Mouse (Mus musculus): Measurements from ENCODE around the gene Tbx5. TPM values are rescaled to one million over a fixed set of nuclear protein-coding genes. Genes with fewer than 3 reads are reported as not detected.

Gene Tbx5
- polyA plus RNA-seq, 1 experiment = not detected

GRCm38 (mm10) chr5:119837306-119837675, 4.8 kb downstream of the Tbx5 start:
- H3K27ac ChIP-seq (ENCODE audit: insufficient read depth, low read length) = no peak overlapping the region
- 9% methylated on average over 19 of the region's 19 CpGs for WGBS
- H3K27me3 ChIP-seq (ENCODE audit: control insufficient read depth, insufficient read depth, low read length) = peaks cover 19% of the 10 kb centered on the region
- H3K4me1 ChIP-seq (ENCODE audit: control insufficient read depth, insufficient read depth, insufficient read length) = no peaks in the 10 kb centered on the region
- no peak for TF ChIP-seq POLR2A (IDR thresholded peaks at IDR 0.05; ENCODE audit: low read depth, low read length)
- no peak overlapping the region for H3K4me3 ChIP-seq (ENCODE audit: extremely low read depth, insufficient read depth, insufficient read length)
- DNase-seq (ENCODE audit: low read depth in 1 of 2, low spot score in 2 of 2) = no peak
- no peaks in the 10 kb centered on the region for H3K36me3 ChIP-seq (ENCODE audit: control insufficient read depth, insufficient read depth, low read length)

- no peak overlapping the region for H3K4me3 ChIP-seq (ENCODE audit: extremely low read depth, insufficient read depth, insufficient read length)
- no peaks in the 10 kb centered on the region for H3K4me1 ChIP-seq (ENCODE audit: control insufficient read depth, insufficient read depth, insufficient read length)
- TF ChIP-seq CTCF (IDR thresholded peaks at IDR 0.05; ENCODE audit: extremely low read depth, insufficient read depth, insufficient read length, insufficient replicate concordance) (no peak), POLR2A (IDR thresholded peaks at IDR 0.05; ENCODE audit: low read depth, low read length) (no peak)
- H3K27ac ChIP-seq (ENCODE audit: insufficient read depth, low read length) = no peak overlapping the region
- H3K27me3 ChIP-seq (ENCODE audit: control insufficient read depth, insufficient read depth, low read length) = peaks cover 19% of the 10 kb centered on the region
- H3K36me3 ChIP-seq (ENCODE audit: control insufficient read depth, insufficient read depth, low read length) = no peaks in the 10 kb centered on the region
- 21% methylated on average over 3 of the region's 3 CpGs for WGBS
- no peak for DNase-seq (ENCODE audit: low read depth in 1 of 2, low spot score in 2 of 2)
Measured at GRCm38 (mm10) chr5:119837861-119838260, 5.4 kb downstream of the Tbx5 start.

DNA sequence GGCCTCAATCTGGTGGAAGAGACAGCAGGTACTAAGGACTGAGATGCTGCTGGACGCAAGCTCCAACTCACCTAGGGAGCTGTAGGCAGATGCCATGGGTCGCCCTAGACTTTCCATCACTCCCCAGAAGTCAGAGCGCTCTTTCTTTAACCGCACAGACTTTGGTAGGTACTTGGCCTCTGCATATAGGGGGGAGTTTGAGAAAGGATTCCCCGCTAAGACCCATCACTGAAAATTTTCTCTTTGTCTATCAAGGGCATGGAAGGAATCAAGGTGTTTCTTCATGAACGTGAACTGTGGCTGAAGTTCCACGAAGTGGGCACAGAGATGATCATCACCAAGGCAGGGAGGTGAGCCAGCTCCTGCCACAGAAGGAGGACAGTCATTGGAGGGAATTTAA, 6.0 kb downstream of the Tbx5 start:
- 12% methylated on average over 7 of the region's 7 CpGs for WGBS
- Histone ChIP-seq H3K27me3 (ENCODE audit: control insufficient read depth, insufficient read depth, low read length) (peaks cover 21% of the 10 kb centered on the region), H3K36me3 (ENCODE audit: control insufficient read depth, insufficient read depth, low read length) (no peaks in the 10 kb centered on the region), H3K27ac (ENCODE audit: insufficient read depth, low read length) (no peak overlapping the region), H3K4me3 (ENCODE audit: extremely low read depth, insufficient read depth, insufficient read length) (no peak overlapping the region), H3K4me1 (ENCODE audit: control insufficient read depth, insufficient read depth, insufficient read length) (no peaks in the 10 kb centered on the region)
- no peak for DNase-seq (ENCODE audit: low read depth in 1 of 2, low spot score in 2 of 2)
- TF ChIP-seq CTCF (IDR thresholded peaks at IDR 0.05; ENCODE audit: extremely low read depth, insufficient read depth, insufficient read length, insufficient replicate concordance) (no peak), POLR2A (IDR thresholded peaks at IDR 0.05; ENCODE audit: low read depth, low read length) (no peak)

DNA sequence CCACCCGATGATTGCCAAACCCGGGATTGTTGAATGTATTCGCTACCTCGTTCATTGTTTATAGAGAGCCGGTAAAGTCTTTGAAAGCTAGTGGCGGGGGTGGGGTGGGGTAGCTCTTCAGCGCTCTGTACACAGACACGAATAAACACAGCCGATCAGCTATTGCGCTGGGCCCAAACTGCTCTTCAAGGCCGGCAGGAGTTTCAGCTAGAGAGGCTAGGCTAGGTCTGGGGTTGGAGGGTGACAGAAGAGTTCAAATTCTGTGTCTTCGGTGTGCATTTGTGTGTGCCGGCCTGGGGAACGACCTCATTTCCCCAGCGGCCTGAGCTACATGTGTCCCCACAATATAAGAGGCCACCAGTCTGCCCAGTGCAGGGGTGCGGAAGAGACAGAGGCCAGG, 6.7 kb downstream of the Tbx5 start:
- H3K36me3 ChIP-seq (ENCODE audit: control insufficient read depth, insufficient read depth, low read length) = no peaks in the 10 kb centered on the region
- 7% methylated on average over 16 of the region's 16 CpGs for WGBS
- H3K4me1 ChIP-seq (ENCODE audit: control insufficient read depth, insufficient read depth, insufficient read length) = no peaks in the 10 kb centered on the region
- no peak for DNase-seq (ENCODE audit: low read depth in 1 of 2, low spot score in 2 of 2)
- H3K27me3 ChIP-seq (ENCODE audit: control insufficient read depth, insufficient read depth, low read length) = peaks cover 19% of the 10 kb centered on the region
- H3K4me3 ChIP-seq (ENCODE audit: extremely low read depth, insufficient read depth, insufficient read length) = no peak overlapping the region
- no peak overlapping the region for H3K27ac ChIP-seq (ENCODE audit: insufficient read depth, low read length)
- TF ChIP-seq POLR2A (IDR thresholded peaks at IDR 0.05; ENCODE audit: low read depth, low read length) (no peak), CTCF (IDR thresholded peaks at IDR 0.05; ENCODE audit: extremely low read depth, insufficient read depth, insufficient read length, insufficient replicate concordance) (no peak)

DNA sequence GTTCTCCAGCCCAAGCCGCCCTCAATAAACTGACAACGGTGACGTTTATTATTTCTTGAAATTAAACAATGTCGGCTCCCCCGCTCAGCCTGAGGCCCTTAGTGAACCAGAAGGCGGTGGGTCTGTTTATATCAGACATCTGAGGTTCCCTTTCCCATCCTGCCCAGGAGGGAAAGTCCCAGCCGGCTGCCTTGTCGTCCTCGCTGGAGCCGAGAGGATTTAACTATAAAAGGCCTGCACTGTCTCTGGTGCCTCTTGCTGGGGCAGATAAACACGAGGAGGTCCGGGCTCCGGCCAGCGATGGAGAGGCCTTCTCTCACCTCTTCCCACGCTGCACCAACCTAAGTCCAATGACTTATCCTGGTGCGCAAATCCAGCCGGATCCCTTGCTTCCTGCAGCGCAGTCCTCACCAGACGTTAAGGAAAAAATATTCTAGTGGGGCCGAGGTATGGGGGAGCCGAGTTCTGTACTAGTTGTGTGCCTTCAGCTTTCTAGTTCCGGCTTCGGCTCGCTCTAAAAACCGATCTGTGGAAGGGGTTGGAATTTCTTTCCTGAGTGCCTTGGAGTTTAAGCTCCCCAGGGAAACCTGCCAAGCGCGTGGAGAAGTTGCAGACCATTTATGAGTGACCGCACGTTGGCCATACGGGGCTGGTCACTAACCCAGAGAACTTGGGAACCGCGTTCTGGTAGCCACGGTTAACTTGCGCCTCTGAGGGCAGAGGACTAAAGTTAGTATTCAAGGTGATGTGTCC, 7.3 kb downstream of the Tbx5 start:
- Histone ChIP-seq H3K27ac (ENCODE audit: insufficient read depth, low read length) (no peak overlapping the region), H3K27me3 (ENCODE audit: control insufficient read depth, insufficient read depth, low read length) (peaks cover 19% of the 10 kb centered on the region), H3K4me1 (ENCODE audit: control insufficient read depth, insufficient read depth, insufficient read length) (no peaks in the 10 kb centered on the region), H3K36me3 (ENCODE audit: control insufficient read depth, insufficient read depth, low read length) (no peaks in the 10 kb centered on the region), H3K4me3 (ENCODE audit: extremely low read depth, insufficient read depth, insufficient read length) (no peak overlapping the region)
- TF ChIP-seq POLR2A (IDR thresholded peaks at IDR 0.05; ENCODE audit: low read depth, low read length) (no peak), CTCF (IDR thresholded peaks at IDR 0.05; ENCODE audit: extremely low read depth, insufficient read depth, insufficient read length, insufficient replicate concordance) (no peak)
- WGBS = 4% methylated on average over 34 of the region's 34 CpGs
- DNase-seq (ENCODE audit: low read depth in 1 of 2, low spot score in 2 of 2) = no peak

GRCm38 (mm10) chr5:119840404-119840803, 7.9 kb downstream of the Tbx5 start:
- H3K36me3 ChIP-seq (ENCODE audit: control insufficient read depth, insufficient read depth, low read length) = no peaks in the 10 kb centered on the region
- 1% methylated on average over 7 of the region's 7 CpGs for WGBS
- H3K27ac ChIP-seq (ENCODE audit: insufficient read depth, low read length) = no peak overlapping the region
- TF ChIP-seq CTCF (IDR thresholded peaks at IDR 0.05; ENCODE audit: extremely low read depth, insufficient read depth, insufficient read length, insufficient replicate concordance) = no peak
- no peak for DNase-seq (ENCODE audit: low read depth in 1 of 2, low spot score in 2 of 2)
- no peaks in the 10 kb centered on the region for H3K4me1 ChIP-seq (ENCODE audit: control insufficient read depth, insufficient read depth, insufficient read length)
- H3K27me3 ChIP-seq (ENCODE audit: control insufficient read depth, insufficient read depth, low read length) = peaks cover 16% of the 10 kb centered on the region
- H3K4me3 ChIP-seq (ENCODE audit: extremely low read depth, insufficient read depth, insufficient read length) = no peak overlapping the region

DNA sequence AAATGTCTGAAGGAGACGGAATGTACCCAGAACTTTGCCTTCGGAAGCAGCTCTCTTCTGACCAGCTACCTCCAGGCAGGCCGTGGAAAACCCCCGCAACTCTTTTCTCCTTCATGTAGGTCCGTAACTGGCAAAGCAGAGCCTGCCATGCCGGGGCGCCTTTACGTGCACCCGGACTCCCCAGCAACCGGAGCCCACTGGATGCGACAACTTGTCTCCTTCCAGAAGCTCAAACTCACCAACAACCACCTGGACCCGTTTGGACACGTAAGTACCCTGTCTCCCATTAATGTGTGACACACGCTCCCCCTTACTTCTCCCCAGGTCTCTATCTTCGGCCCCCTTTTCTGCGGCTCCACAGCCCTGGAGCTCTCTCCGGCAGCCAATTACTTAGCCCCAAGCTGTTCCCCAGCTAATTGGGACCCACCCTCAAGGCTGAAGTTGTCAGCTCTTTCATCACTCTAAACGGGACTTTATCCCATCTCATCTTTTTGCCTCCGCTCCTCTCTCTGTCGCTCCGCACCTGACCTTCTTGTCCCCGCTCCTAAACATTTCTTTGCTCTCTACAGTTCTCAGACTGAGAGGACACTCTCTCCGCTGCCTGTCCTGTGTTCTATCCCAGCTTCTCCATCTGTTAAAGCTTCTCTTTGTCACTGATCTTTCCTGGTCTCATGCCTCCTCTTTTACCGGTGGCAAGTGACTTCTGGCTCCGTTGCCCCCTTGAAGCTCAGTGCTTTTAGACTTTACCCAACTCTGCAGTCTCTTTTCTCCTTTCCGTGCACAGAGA, 9.4 kb downstream of the Tbx5 start:
- TF ChIP-seq POLR2A (IDR thresholded peaks at IDR 0.05; ENCODE audit: low read depth, low read length) (no peak), CTCF (IDR thresholded peaks at IDR 0.05; ENCODE audit: extremely low read depth, insufficient read depth, insufficient read length, insufficient replicate concordance) (no peak)
- H3K27me3 ChIP-seq (ENCODE audit: control insufficient read depth, insufficient read depth, low read length) = peaks cover 15% of the 10 kb centered on the region
- DNase-seq (ENCODE audit: low read depth in 1 of 2, low spot score in 2 of 2) = no peak
- no peak overlapping the region for H3K27ac ChIP-seq (ENCODE audit: insufficient read depth, low read length)
- no peaks in the 10 kb centered on the region for H3K4me1 ChIP-seq (ENCODE audit: control insufficient read depth, insufficient read depth, insufficient read length)
- H3K4me3 ChIP-seq (ENCODE audit: extremely low read depth, insufficient read depth, insufficient read length) = no peak overlapping the region
- no peaks in the 10 kb centered on the region for H3K36me3 ChIP-seq (ENCODE audit: control insufficient read depth, insufficient read depth, low read length)
- 10% methylated on average over 26 of the region's 26 CpGs for WGBS

All from spleen, adult 2 months (tissue).